Mouse (Mus musculus): ENCODE measurements around the gene Gda. TPM values are rescaled to one million over a fixed set of nuclear protein-coding genes. Genes with fewer than 3 reads are reported as not detected.

The Gda gene
- polyA plus RNA-seq, 1 experiment from 2014 or later: 0.13 TPM

GRCm38 (mm10) chr19:21397994-21398393 is 75.3 kb downstream of the Gda start:
- Histone ChIP-seq H3K4me1 (replicated peaks) (no peaks in the 10 kb centered on the region), H3K36me3 (no peaks in the 10 kb centered on the region), H3K27me3 (no peaks in the 10 kb centered on the region), H3K27ac (no peak overlapping the region), H3K9ac (no peak overlapping the region), H3K4me3 (no peak overlapping the region), H3K9me3 (replicated peaks) (no peaks in the 10 kb centered on the region), H3K4me2 (no peak overlapping the region)
- ATAC-seq (replicated peaks; ENCODE audit: insufficient number of reproducible peaks, insufficient read depth, low FRiP score, low read depth): no peak

GRCm38 (mm10) chr19:21396364-21396763 is 76.9 kb downstream of the Gda start:
- ATAC-seq (replicated peaks; ENCODE audit: insufficient number of reproducible peaks, insufficient read depth, low FRiP score, low read depth): no peak
- H3K9me3 ChIP-seq (replicated peaks): no peaks in the 10 kb centered on the region
- 87% methylated on average over 7 of the region's 7 CpGs for WGBS

GRCm38 (mm10) chr19:21390904-21391303 is 82.3 kb downstream of the Gda start:
- Histone ChIP-seq H3K4me3 (no peak overlapping the region), H3K36me3 (no peaks in the 10 kb centered on the region), H3K4me1 (replicated peaks) (no peaks in the 10 kb centered on the region), H3K27ac (no peak overlapping the region), H3K9me3 (replicated peaks) (no peaks in the 10 kb centered on the region), H3K9ac (no peak overlapping the region), H3K4me2 (no peak overlapping the region), H3K27me3 (no peaks in the 10 kb centered on the region)
- WGBS: 85% methylated on average over 7 of the region's 7 CpGs
- no peak for ATAC-seq (replicated peaks; ENCODE audit: insufficient number of reproducible peaks, insufficient read depth, low FRiP score, low read depth)

More at GRCm38 (mm10) chr19:21396364-21396763, 76.9 kb downstream of the Gda start:
- Histone ChIP-seq H3K4me3 (no peak overlapping the region), H3K4me1 (replicated peaks) (no peaks in the 10 kb centered on the region), H3K27me3 (no peaks in the 10 kb centered on the region), H3K36me3 (no peaks in the 10 kb centered on the region), H3K9ac (no peak overlapping the region), H3K27ac (no peak overlapping the region), H3K4me2 (no peak overlapping the region)

GRCm38 (mm10) chr19:21386842-21387241 is 86.4 kb downstream of the Gda start:
- Histone ChIP-seq H3K9me3 (replicated peaks) (no peaks in the 10 kb centered on the region), H3K4me2 (no peak overlapping the region), H3K36me3 (no peaks in the 10 kb centered on the region), H3K27ac (no peak overlapping the region), H3K9ac (no peak overlapping the region), H3K4me3 (no peak overlapping the region), H3K4me1 (replicated peaks) (no peaks in the 10 kb centered on the region), H3K27me3 (no peaks in the 10 kb centered on the region)
- ATAC-seq (replicated peaks; ENCODE audit: insufficient number of reproducible peaks, insufficient read depth, low FRiP score, low read depth): no peak
- 57% methylated on average over 2 of the region's 2 CpGs for WGBS

GRCm38 (mm10) chr19:21384231-21384630 is 89.0 kb downstream of the Gda start:
- H3K4me3 ChIP-seq: no peak overlapping the region
- ATAC-seq (replicated peaks; ENCODE audit: insufficient number of reproducible peaks, insufficient read depth, low FRiP score, low read depth): no peak
- no peaks in the 10 kb centered on the region for H3K27me3 ChIP-seq
- no peak overlapping the region for H3K27ac ChIP-seq
- H3K4me1 ChIP-seq (replicated peaks): no peaks in the 10 kb centered on the region
- no peaks in the 10 kb centered on the region for H3K9me3 ChIP-seq (replicated peaks)
- H3K9ac ChIP-seq: no peak overlapping the region
- 76% methylated on average over 3 of the region's 3 CpGs for WGBS
- H3K36me3 ChIP-seq: no peaks in the 10 kb centered on the region
- H3K4me2 ChIP-seq: no peak overlapping the region

GRCm38 (mm10) chr19:21383491-21384226 is 89.6 kb downstream of the Gda start:
- Histone ChIP-seq H3K9me3 (replicated peaks) (no peaks in the 10 kb centered on the region), H3K27ac (no peak overlapping the region), H3K36me3 (no peaks in the 10 kb centered on the region), H3K27me3 (no peaks in the 10 kb centered on the region), H3K9ac (no peak overlapping the region), H3K4me2 (no peak overlapping the region), H3K4me1 (replicated peaks) (no peaks in the 10 kb centered on the region), H3K4me3 (no peak overlapping the region)
- no peak for ATAC-seq (replicated peaks; ENCODE audit: insufficient number of reproducible peaks, insufficient read depth, low FRiP score, low read depth)
- WGBS: 72% methylated on average over 6 of the region's 6 CpGs

GRCm38 (mm10) chr19:21381696-21382095 is 91.5 kb downstream of the Gda start:
- no peaks in the 10 kb centered on the region for H3K36me3 ChIP-seq
- no peak overlapping the region for H3K9ac ChIP-seq
- H3K4me3 ChIP-seq: no peak overlapping the region
- no peak for ATAC-seq (replicated peaks; ENCODE audit: insufficient number of reproducible peaks, insufficient read depth, low FRiP score, low read depth)
- WGBS: 50% methylated on average over 2 of the region's 2 CpGs
- no peaks in the 10 kb centered on the region for H3K9me3 ChIP-seq (replicated peaks)
- H3K27ac ChIP-seq: no peak overlapping the region
- no peak overlapping the region for H3K4me2 ChIP-seq
- no peaks in the 10 kb centered on the region for H3K27me3 ChIP-seq
- no peaks in the 10 kb centered on the region for H3K4me1 ChIP-seq (replicated peaks)

GRCm38 (mm10) chr19:21379195-21379594 is 94.0 kb downstream of the Gda start:
- Histone ChIP-seq H3K27me3 (no peaks in the 10 kb centered on the region), H3K4me3 (no peak overlapping the region), H3K9me3 (replicated peaks) (no peaks in the 10 kb centered on the region), H3K9ac (no peak overlapping the region), H3K27ac (no peak overlapping the region), H3K36me3 (no peaks in the 10 kb centered on the region), H3K4me1 (replicated peaks) (no peaks in the 10 kb centered on the region), H3K4me2 (no peak overlapping the region)
- ATAC-seq (replicated peaks; ENCODE audit: insufficient number of reproducible peaks, insufficient read depth, low FRiP score, low read depth): no peak
- 88% methylated on average over 5 of the region's 5 CpGs for WGBS

- Histone ChIP-seq H3K9ac (no peak overlapping the region), H3K4me1 (replicated peaks) (no peaks in the 10 kb centered on the region), H3K4me2 (no peak overlapping the region), H3K27ac (no peak overlapping the region), H3K9me3 (replicated peaks) (no peaks in the 10 kb centered on the region), H3K4me3 (no peak overlapping the region), H3K36me3 (no peaks in the 10 kb centered on the region), H3K27me3 (no peaks in the 10 kb centered on the region)
- 74% methylated on average over 4 of the region's 4 CpGs for WGBS
- ATAC-seq (replicated peaks; ENCODE audit: insufficient number of reproducible peaks, insufficient read depth, low FRiP score, low read depth): no peak
Measured at GRCm38 (mm10) chr19:21376445-21377218, 96.6 kb downstream of the Gda start.

GRCm38 (mm10) chr19:21373073-21373755 is 100.0 kb downstream of the Gda start:
- H3K36me3 ChIP-seq: no peaks in the 10 kb centered on the region
- H3K27ac ChIP-seq: no peak overlapping the region
- no peak for ATAC-seq (replicated peaks; ENCODE audit: insufficient number of reproducible peaks, insufficient read depth, low FRiP score, low read depth)
- H3K27me3 ChIP-seq: no peaks in the 10 kb centered on the region
- H3K9me3 ChIP-seq (replicated peaks): no peaks in the 10 kb centered on the region
- H3K4me2 ChIP-seq: no peak overlapping the region
- no peak overlapping the region for H3K4me3 ChIP-seq
- no peak overlapping the region for H3K9ac ChIP-seq
- WGBS: 50% methylated on average over 11 of the region's 11 CpGs
- H3K4me1 ChIP-seq (replicated peaks): no peaks in the 10 kb centered on the region

GRCm38 (mm10) chr19:21372395-21373072 is 100.7 kb downstream of the Gda start:
- Histone ChIP-seq H3K4me2 (no peak overlapping the region), H3K36me3 (no peaks in the 10 kb centered on the region), H3K4me1 (replicated peaks) (no peaks in the 10 kb centered on the region), H3K9me3 (replicated peaks) (no peaks in the 10 kb centered on the region), H3K27me3 (no peaks in the 10 kb centered on the region), H3K9ac (no peak overlapping the region), H3K27ac (no peak overlapping the region), H3K4me3 (no peak overlapping the region)
- no peak for ATAC-seq (replicated peaks; ENCODE audit: insufficient number of reproducible peaks, insufficient read depth, low FRiP score, low read depth)
- WGBS: 76% methylated on average over 12 of the region's 12 CpGs
